Mouse (Mus musculus) adrenal gland, adult 2 months (tissue): ENCODE results near the gene Mmp24. TPM values are rescaled to one million over a fixed set of nuclear protein-coding genes. Genes with fewer than 3 reads are reported as not detected.
A peak's percentile ranks its signal among the peaks of the same experiment; 100 is the strongest.
"Not testable (repeated sequence)": the region's sequence is repeated elsewhere in the genome, so short reads cannot be mapped to it uniquely, and the experiment has no call there.

Experiments used
- DNase-seq: peaks from one replicate; pipeline ENCODE4 v3.0.0; 2021
- long read RNA-seq: library from polyadenylated mRNA; stranded (forward); transcript quantifications from one replicate; pipeline ENCODE4 v2.0.0, GENCODE M21; 2021
- polyA plus RNA-seq: library from polyadenylated mRNA; depleted of rRNA; stranded (reverse); fragments of >200 nt; gene quantifications from 2 replicates; pipeline ENCODE4 v1.2.3, GENCODE M21; 2012; rRNA removed
- total RNA-seq, 2 experiments: library from RNA; stranded (reverse); gene quantifications; 2 replicates each; pipeline ENCODE4 v1.2.3; 2021

Mmp24 gene
- total RNA-seq (1 to 10 TPM; 1.2 to 1.9 TPM), polyA plus RNA-seq (1.4 and 2.0 TPM in 2 replicates)
- long read RNA-seq, full-length matches to known transcripts: 3 of 5 reads
- long read RNA-seq, partial matches to known transcripts: 2 of 5 reads
- long read RNA-seq, other reads (novel, unspliced or antisense): 0 of 5 reads

DNA sequence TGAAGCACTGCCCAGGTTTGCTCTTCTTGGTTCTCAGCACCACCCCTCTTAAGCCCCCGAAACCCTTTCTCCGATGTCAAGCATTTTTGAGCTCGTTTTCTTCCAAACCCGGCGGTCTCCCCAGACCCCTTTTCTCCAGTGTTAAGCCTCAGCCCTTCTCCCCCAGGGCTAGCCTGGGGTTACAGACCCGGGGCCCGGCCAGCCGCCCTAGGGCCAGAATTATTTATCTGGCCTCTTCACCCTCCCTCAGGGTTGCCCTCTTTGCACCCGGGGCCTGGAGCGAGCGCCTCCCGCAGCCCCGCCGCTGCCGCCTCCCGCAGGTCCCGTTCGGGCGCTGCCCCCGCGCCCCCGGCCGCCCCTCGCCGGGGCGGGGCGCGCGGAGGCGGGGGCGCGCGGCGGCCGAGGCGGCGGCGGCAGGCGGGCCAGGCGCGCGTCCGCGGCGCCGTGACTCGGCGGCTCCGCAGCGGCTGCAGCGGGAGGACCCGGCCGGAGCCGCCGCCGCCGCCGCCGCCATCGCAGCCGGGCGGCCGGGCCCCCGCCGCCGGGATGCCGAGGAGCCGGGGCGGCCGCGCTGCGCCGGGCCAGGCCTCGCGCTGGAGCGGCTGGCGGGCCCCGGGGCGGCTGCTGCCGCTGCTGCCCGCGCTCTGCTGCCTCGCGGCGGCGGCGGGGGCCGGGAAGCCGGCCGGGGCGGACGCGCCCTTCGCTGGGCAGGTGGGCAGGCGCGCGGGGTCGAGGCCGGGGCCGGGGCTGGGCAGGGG is at the start of gene Mmp24:
Gene Mmp24, plus strand, starts transcription at position 416 of the 758 bp plus-strand sequence.
- DNase-seq: no peak

DNA sequence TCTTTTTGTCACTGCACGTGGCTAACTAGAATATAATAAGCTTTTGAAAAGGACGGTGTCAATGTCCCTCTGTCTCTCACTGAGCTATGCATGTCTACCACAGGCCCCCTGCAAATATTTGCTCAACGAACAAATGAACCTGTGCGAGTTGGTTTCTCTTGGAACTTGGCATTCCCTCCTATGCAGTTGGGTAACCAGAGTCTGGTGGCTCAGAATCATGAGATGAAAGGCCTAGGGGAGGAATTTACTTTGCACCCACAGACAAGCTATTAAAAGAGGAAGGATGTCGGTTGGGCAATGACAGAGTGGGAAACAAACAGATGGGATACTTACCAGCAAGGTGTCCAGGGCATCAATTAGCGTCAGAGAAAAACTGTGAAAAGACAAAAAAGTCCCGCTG is 48.8 kb upstream of the Mmp24 start:
- DNase-seq: no peak

DNA sequence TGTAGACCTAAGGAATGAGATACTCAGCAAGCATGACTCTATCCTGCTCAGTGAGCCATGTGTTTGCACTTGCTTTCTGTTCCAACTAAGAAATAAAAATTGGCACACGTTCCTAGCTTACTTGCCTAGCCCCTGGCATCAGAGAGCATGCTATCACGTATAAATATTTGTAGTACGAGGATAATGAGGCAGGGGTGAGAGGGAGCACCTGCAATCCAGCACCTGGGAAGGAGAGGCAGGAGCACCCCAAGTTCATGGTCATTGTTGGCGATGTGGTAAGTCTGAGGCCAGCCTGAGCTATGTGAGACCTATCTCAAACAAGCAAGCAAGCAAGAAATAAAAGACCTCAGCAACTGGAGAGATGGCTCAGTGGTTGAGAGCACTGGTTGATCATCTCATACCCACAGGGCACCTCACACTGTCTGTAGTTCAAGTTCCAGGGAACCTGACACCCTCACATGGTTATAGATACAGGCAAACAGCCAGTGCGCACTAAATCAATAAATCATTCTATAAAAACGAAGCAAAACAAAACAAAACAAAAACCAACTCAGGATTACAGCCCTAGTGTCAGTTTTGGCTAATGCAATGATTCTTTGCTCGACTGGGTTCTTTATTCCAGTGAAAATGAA is 47.3 kb upstream of the Mmp24 start:
- no peak for DNase-seq

DNA sequence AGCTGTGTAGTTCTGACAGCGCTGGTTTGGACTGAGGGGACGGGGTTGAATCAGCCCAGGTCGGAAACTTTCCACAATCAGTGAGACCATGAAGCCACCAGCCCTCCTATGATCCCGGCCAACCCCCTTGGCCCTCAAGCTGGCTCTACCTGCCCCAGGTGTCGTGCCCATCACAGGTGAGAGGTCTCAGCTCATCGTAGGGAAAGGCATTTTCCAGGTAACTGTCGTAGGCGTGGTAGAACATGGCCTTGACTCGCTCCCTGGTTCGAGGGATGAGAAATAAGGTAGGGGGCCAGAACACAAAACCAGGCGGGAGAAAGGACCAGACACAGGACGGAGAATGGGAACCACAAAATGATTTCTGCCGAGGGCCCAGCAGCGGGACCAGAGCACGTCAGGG is 46.4 kb upstream of the Mmp24 start:
- DNase-seq: no peak

DNA sequence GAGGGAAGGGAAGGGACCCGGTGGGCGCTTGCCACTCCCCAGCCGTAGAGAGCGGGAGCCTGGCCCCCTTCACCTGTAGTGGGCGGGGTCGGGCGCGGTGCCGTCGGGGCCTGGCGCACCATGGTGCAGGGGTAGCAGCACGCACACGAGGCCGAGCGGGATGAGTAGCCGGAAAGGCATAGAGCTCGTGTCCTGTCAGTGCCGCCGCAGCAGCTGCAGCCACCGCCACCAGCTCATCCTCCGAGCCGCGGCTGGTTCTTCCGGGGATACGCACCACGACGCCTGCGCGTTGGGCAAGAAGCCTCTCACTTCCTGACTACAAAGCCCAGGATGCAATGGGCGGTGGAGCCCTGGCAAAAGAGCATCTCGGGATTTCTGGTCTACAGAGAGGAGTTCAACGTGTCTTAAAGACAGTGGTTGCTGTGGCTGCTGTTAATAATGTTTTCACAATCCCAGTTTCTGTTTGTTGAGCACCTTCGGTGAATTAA is 45.9 kb upstream of the Mmp24 start, which contains the start of gene Edem2:
Gene Edem2, minus strand, starts transcription at position 318 of the 488 bp plus-strand sequence.
- DNase-seq: peak; percentile 95

DNA sequence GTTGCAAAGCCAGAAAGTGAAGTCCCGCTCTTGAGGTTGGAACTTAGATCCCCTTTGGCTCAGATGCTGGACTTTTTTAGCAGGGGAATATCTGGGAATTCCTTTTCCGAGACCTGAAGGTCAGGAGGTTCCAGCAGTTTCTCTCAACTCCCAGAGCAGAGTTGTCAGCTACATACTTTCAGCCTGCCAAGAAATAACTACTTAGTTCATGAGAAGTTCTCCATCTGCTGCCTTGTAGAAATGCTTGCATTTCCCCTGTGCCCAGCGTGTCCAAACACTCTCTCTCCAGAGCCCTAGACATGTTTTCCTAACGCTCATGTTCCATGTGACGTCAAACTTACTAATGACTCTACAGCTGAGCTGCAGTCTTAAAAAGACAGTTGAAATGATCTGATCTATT is 40.1 kb upstream of the Mmp24 start:
- DNase-seq: no peak

DNA sequence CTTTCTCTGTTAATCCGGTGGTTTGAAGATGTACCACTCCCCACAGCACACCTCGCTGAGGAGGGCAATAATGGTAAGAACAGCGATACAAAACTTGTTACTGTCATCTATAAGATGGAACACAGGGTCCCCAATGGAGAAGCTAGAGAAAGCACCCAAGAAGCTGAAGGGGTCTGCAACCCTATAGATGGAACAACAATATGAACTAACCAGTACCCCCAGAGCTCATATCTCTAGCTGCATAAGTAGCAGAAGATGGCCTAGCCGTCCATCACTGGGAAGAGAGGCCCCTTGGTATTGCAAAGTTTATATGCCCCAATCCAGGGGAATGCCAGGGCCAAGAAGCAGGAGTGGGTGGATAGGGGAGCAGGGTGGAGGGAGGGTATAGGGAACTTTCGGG is 39.4 kb upstream of the Mmp24 start, which contains the start of gene Gm17581:
Gene Gm17581, minus strand, starts transcription at position 101 of the 400 bp plus-strand sequence.
- DNase-seq: not testable (repeated sequence)

DNA sequence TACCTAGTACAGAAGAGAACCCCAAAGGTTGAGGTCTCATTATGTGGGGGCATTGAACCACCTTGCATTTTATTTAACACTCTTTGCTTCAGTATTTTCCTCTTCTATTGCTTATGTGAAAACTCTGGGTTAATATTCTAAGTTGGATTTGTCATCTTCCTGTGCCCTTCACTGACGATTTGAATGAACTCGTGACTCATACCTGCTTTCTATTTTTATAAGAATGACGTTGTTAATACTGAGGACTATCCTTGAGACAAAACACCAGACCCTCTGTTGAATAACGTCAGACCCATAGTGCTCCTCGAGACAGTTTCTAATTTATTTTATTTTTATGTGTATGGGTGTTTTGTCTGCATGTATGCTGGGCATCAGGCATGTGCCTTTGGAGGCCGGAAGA is 38.2 kb upstream of the Mmp24 start:
- peak; percentile 26 for DNase-seq

DNA sequence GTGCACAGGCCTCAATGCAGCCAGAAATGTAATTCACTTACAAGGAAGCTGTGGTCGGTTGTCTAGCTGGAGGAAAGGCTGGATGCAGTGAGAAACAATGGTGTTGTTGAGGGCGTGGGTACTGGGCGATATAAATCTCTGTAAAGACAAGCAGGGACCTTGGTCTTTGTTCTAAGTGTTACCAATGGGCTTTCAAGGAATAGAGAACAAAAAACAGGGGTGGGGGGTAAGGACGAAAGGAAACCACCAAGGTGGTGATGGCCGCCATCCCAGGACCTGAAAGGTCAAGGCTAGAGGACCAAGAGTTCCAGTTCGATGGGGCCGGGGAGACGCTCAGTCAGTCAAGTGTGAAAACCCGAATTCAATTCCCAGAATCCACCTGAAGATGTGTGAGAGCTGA is 37.3 kb upstream of the Mmp24 start:
- peak; percentile 36 for DNase-seq

DNA sequence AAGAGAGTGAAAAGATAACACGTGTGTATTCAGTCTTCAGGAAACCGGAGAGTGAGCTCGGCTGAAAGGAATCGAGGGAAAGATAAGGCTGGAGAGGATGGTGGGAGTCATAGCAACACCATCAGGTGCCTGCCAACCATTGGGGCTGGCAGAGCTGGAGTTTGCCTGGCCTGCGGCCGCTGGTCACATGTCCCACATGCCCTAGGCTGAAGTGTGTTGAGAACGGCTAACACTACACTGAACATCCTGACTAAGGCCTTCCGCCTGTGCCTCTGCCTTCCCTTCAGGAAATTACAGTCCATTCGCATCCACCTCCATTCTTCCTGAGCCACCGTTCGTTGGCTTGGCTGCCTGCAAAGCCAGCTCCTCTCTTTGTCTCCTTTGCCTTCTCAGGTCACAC is 32.9 kb upstream of the Mmp24 start:
- DNase-seq: peak; percentile 10

DNA sequence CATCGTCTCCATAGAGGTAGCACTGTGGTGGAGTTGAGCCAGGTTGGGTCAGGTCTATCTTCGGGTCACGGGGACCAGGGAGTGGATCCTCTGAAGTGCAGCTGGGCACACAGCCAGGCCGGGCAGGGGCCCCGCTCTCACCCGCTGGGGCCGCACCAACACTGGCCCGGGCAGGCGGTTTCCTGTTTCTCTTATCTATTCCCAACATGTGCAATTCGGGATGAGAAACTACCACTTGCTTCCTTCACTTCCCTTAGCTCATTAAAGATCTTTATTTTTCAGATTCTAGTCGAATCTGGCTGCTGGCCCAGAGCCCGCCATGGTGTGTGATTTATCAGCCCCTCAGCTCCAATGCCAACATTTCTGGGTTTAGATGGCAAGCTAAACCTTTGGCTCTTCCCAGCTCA is 32.2 kb upstream of the Mmp24 start:
- peak; percentile 82 for DNase-seq

DNA sequence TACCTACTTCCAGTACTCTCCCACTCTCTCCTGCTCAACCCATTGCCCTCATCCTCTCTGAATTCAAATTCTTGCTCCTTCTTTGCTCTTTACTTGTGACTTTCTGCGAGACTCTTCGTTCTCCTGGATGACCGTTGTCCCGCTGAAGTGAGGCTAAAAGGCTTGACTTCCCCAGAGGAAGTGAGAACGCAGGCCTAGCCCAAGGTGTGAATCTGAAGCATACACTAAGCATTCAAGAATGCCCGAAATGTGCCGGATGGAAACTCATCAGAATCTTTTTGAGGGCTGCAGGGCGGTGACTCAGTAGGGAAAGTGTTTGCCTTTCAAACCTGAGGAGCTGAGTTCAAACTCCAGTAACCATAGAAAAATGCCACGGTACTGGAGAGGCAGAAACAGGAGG is 31.8 kb upstream of the Mmp24 start:
- DNase-seq: no peak

DNA sequence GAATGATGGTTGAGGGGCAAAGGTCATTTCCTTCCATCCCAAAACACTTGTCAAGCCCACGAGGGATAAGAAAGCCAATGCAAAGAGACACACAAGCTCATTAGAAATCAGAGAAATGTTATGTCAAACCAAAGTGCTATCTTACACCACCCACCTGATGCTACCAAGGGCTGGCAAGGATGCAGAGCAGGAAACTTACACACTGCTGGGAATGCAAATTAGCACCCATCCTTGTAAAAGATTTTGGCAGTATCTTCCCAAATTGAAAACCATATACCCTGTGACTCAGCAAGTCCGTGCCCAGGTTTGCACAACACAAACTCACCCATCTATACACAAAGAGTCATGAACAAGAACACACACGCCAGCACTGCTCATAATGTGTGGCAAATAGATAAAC is 29.7 kb upstream of the Mmp24 start:
- DNase-seq: no peak

DNA sequence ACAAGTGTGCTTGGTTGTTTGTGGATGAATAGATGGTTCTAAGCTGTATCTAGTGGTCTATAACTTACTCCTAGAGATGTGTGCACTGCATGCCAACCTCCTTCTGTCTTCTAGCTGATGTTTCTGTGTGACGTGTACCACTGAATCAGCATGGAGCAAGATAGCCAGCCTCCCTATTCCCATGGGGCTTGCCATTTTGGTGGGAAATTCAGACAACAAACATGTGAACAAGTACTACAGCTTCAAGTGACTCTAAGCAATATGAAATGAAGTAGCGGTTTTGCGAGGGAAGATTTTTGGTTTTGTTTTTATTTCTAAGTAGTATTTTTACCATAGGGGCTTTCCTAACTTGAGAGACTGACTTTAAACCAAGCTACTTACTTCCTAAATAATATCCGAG is 25.7 kb upstream of the Mmp24 start:
- DNase-seq: no peak

DNA sequence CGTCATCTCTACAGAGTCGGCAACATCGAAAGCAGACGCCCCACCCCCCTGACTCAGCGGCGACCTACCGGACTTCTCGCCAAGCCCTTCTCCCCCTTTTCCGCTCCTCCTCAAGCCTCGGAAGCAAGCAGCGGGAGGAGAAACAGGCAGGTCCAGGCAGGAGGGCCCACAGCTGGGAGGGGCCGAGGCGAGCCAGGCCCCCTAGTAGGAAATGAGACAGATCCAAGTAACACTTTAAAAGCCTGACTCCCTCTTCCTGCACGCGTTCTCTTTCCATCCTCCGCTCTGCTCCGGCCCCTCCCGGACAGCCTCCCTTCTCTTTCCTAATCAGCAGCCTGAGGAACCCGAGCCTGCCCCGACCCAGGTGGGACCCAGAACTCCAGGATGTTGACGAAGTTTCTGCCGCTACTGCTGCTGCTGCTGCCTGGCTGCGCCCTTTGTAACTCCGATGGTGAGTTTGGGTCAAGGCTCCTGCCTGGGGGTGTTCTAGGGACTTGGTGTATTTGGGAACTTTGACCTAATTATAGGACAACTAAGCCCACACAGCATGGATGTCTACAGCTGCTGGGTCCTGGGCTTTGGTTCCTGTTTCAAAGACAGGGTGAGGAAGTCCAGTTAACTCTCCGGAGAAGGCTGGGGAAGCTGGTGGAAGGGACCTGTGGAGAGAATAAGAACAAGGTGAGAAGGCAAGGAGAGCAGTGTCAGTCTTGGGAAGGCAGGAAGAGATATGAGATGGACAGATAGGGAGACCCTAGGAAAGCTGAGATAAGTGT is 23.9 kb upstream of the Mmp24 start, which contains the start of gene Procr:
Gene Procr, plus strand, starts transcription at position 104 of the 773 bp plus-strand sequence.
- DNase-seq: peak; percentile 85

DNA sequence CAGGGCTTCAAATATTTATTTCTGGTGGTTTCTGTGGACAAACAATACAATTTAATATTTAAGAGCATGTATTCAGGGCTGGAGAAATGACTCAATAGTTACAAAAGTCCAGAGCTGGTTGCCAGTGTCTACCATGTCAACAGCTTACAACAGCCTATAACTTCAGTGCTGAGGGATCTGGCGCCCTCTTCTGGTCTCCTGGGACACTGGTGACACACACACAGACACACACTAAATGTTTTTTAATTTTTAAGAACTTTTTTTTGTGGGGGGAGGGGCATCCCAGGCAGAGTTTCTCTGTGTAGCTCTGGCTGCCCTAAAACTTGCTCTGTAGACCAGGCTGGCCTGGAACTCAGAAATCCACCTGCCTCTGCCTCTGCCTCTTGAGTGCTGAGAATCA is 19.4 kb upstream of the Mmp24 start:
- peak; percentile 75 for DNase-seq

DNA sequence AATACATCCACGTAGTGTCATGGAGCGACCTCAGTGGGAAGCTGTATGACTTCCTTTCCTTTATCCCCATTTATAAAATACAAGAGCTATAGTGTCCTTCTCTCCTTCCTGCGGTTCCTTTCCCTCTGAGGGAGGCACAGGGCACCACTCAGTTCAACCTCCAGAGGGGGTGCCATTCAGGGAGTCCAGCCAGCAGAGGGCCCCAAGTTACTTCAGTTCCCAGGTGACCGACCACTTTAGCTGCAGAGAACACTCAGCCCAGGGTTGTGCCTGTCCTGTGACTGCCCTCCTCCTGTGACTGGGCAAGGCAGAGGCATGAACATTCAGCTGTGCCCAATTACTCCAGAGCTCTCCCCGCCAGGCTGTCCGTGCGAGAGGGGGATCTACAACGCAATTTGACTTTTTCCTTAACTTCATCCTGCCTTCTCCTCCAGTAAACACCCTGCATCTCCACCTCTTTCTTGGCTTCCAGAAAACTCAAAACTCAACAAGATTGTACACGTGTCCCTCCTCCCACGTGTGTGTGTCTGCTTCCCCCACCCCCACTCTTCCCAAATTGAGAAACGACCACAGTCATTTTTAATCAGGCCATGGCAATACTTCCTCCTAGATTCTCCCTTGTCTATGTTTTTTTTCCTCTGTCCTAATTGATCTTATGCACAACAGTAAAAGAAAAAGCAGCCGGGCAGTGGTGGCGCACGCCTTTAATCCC is 18.1 kb upstream of the Mmp24 start:
- DNase-seq: peak; percentile 19

DNA sequence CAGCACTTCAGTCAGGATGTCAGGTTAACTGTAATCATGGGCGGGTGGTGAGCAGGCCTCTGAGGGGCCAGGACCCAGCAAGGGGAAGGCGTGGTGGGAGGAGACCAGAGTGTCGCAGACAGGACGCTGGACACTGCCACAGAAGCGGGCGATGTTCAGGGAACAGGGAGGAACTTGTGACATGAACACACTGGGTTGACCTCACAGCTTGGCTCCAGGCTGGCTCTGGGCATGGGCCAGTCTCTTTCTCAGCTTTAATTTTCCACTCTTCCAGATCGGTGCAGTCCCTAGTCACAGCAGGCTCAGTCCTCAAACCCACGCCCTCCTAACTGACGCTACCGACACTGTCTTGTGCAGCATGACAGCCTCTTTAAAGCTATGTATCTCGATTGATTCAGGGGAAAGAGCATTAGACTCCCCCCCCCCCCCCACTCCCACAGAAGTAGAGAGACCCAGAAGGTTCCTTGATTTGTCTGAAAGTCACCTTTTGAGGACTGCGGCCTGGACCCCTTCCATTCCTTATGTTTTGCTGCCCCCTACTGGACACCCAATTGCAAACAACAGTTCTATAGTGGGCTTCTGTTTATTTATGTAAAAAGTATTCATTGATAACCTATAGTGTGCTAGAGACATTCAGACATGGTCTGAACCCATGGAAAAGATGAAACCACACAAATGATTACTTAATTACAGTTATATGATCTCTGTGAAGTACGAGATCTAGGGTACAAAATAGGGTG is 10.3 kb upstream of the Mmp24 start:
- DNase-seq: peak; percentile 60

DNA sequence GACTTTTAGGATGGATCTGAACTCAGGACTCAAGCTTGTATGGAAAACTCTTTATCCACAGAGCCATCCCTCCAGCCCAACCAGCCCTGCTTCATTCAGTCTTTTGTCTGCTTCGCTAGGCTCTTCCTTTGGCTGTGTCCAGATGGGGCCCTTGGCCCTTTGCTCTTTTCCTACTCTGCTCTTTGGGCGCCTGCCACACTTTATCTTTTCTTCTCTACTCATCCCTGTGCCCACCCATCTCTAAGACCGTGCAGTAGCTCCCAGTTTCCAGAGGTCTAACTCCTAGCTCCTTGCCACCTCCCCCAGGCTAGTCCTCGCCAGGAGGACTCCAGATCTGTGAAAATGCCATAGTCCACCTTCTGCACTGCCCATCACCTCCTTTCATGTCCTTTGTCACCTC is 1.5 kb upstream of the Mmp24 start:
- DNase-seq: no peak

DNA sequence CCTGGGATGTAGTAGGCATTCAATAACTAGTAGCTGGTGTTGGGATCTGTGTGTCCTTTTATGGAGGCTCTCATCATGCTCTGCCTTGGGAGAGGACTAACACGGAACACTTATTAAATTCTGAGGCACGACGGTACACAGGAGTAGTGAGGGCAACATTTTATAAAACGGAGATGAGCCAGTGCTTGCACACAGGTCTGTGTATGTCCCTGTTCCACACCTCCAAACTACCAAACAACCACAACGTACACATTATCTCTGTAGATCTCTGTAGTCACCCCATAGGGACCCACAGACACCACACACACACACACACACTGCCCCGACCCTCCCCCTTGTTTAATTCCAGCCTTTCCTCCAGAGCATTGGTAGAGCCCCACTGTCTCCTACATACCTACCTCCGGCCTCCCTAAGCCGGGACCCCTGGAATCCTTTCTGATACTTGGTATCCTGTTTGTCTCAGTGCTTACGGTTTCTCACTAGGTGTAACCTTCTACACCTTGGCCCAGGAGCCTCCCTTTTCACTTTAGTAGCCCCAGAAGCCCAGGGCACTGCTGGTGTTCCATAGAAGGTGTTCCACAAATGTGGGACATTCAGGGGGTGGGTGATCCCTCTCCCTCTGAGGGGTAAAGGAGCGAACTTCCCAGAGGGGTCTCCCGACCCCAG is 748 bp upstream of the Mmp24 start:
- no peak for DNase-seq
